Mouse (Mus musculus): ENCODE results near the gene Pfkfb1. TPM values are rescaled to one million over a fixed set of nuclear protein-coding genes. Genes with fewer than 3 reads are reported as not detected.

The Pfkfb1 gene
- polyA plus RNA-seq, 1 experiment from 2014 or later, result 2.5 TPM

DNA sequence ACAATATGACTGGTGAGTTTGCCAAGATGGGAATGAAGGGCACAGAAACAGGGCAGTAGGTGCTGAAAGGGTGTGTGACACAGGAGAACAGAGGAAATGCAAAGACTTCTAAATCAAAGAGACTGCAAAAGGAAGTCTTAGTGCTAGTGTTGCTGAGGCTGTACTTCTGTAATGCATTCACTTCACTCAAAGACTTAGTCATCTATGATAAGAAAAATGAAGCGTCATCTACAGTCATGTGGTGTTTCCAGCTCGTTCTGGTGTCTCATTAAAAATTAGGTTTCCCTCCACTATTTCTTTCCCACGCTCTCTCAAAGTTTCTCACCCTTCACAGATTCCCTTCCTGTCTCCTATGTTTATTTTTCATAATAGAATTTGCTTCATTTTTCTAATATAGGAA lies 34.0 kb upstream of the Pfkfb1 start:
- H3K27ac ChIP-seq (replicated peaks), result no peak overlapping the region
- 75% methylated on average over 3 of the region's 3 CpGs for WGBS

DNA sequence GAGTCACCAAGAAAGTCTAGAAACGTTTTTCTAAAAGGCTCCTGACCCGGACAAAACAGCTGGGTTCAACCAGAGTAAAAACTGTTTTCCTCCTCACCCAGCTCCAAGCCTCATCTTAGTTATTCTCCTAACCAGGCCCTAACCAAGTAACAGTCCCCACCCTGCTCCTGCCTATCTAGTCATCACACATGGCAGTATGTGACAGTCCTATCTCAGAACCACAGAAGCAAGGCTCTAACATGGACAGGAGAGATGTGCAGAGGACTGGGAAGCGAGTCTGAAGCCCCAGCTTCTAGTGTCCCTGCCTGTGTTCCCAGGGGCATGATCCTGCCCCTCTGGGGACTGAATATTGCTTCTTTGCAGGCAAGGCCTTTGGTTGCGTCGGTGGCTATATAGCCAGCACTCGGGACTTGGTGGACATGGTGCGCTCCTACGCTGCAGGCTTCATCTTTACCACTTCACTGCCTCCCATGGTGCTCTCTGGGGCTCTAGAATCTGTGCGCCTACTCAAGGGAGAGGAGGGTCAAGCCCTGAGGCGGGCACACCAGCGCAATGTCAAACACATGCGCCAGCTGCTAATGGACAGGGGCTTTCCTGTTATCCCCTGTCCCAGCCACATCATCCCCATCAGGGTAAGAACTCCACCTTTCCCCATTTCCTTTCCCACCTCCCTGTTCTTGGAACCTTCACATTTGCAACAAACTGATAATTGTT lies 23.2 kb upstream of the Pfkfb1 start:
- Histone ChIP-seq H3K9me3 (ENCODE audit: control insufficient read depth, low read length) (no peaks in the 10 kb centered on the region), H3K4me3 (ENCODE audit: low read depth, low read length) (no peak overlapping the region), H3K9ac (ENCODE audit: low read length) (no peak overlapping the region), H3K36me3 (ENCODE audit: control insufficient read depth, insufficient read depth, low read length) (no peaks in the 10 kb centered on the region), H3K4me2 (replicated peaks; ENCODE audit: low read depth) (no peak overlapping the region), H3K4me1 (replicated peaks; ENCODE audit: control insufficient read depth, insufficient read depth) (no peaks in the 10 kb centered on the region), H3K27ac (replicated peaks) (no peak overlapping the region), H3K27me3 (ENCODE audit: control insufficient read depth, insufficient read depth, low read length) (no peaks in the 10 kb centered on the region)
- WGBS, result 82% methylated on average over 12 of the region's 12 CpGs
- TF ChIP-seq EP300 (optimal IDR thresholded peaks at IDR 0.05) (no peak), CTCF (IDR thresholded peaks at IDR 0.05; ENCODE audit: low read depth) (no peak)
- no peak for DNase-seq (ENCODE audit: low spot score)
- ATAC-seq (ENCODE audit: low FRiP score, low TSS enrichment), result no peak

More for the DNA sequence above, 34.0 kb upstream of the Pfkfb1 start:
- Histone ChIP-seq H3K4me3 (ENCODE audit: low read depth, low read length) (no peak overlapping the region), H3K4me2 (replicated peaks; ENCODE audit: low read depth) (no peak overlapping the region), H3K9ac (ENCODE audit: low read length) (no peak overlapping the region), H3K4me1 (replicated peaks; ENCODE audit: control insufficient read depth, insufficient read depth) (no peaks in the 10 kb centered on the region), H3K36me3 (ENCODE audit: control insufficient read depth, insufficient read depth, low read length) (no peaks in the 10 kb centered on the region), H3K9me3 (ENCODE audit: control insufficient read depth, low read length) (no peaks in the 10 kb centered on the region), H3K27me3 (ENCODE audit: control insufficient read depth, insufficient read depth, low read length) (no peaks in the 10 kb centered on the region)
- DNase-seq (ENCODE audit: low spot score), result no peak
- ATAC-seq (ENCODE audit: low FRiP score, low TSS enrichment), result no peak
- TF ChIP-seq EP300 (optimal IDR thresholded peaks at IDR 0.05) (no peak), CTCF (IDR thresholded peaks at IDR 0.05; ENCODE audit: low read depth) (no peak)

DNA sequence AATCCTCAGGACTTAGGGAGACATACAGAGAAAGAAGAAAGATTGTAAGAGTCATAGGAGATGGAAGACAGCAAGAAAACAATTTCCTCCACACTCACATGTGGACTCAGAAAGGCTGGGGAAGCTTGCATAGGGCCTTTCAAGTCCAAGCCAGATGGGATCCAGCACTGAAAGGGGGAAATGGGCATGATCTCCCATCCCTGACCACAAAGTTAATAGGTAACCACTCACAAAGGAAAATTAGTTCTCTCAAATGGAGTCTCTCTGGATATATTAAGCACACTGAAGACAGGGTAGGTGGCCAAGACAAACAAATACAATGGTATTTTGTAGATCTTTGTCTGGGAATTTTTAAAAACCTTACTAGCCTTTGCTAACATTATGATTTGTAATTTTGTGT lies 6.1 kb upstream of the Pfkfb1 start:
- ATAC-seq (ENCODE audit: low FRiP score, low TSS enrichment), result no peak
- no peak for DNase-seq (ENCODE audit: low spot score)
- Histone ChIP-seq H3K4me3 (ENCODE audit: low read depth, low read length) (no peak overlapping the region), H3K9me3 (ENCODE audit: control insufficient read depth, low read length) (no peaks in the 10 kb centered on the region), H3K27ac (replicated peaks) (no peak overlapping the region), H3K4me1 (replicated peaks; ENCODE audit: control insufficient read depth, insufficient read depth) (no peaks in the 10 kb centered on the region), H3K9ac (ENCODE audit: low read length) (no peak overlapping the region), H3K27me3 (ENCODE audit: control insufficient read depth, insufficient read depth, low read length) (no peaks in the 10 kb centered on the region), H3K36me3 (ENCODE audit: control insufficient read depth, insufficient read depth, low read length) (no peaks in the 10 kb centered on the region), H3K4me2 (replicated peaks; ENCODE audit: low read depth) (no peak overlapping the region)
- no peak for TF ChIP-seq EP300 (optimal IDR thresholded peaks at IDR 0.05)
- TF ChIP-seq CTCF (IDR thresholded peaks at IDR 0.05; ENCODE audit: low read depth), result no peak

DNA sequence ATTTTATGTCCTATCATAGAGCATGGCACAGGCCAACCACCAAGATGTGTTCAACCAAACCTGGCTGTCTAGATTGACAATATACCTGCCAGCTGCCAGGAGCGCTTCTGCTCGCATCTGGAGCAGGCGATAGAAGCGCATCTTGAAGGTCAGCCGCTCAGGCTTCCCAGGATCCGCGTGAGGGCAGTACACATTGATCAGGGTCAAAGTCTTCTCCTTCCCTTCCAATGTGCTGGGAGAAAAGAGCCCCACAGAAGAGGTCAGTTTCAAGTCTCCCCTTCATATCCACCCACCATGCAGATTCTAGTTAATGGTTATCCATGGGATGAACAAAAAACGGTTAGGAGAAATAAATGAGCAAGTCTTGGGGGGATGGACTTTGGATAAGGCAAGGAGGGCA lies 2.9 kb upstream of the Pfkfb1 start:
- Histone ChIP-seq H3K36me3 (ENCODE audit: control insufficient read depth, insufficient read depth, low read length) (no peaks in the 10 kb centered on the region), H3K9ac (ENCODE audit: low read length) (no peak overlapping the region), H3K27ac (replicated peaks) (no peak overlapping the region), H3K27me3 (ENCODE audit: control insufficient read depth, insufficient read depth, low read length) (no peaks in the 10 kb centered on the region), H3K4me1 (replicated peaks; ENCODE audit: control insufficient read depth, insufficient read depth) (no peaks in the 10 kb centered on the region), H3K4me2 (replicated peaks; ENCODE audit: low read depth) (no peak overlapping the region), H3K9me3 (ENCODE audit: control insufficient read depth, low read length) (no peaks in the 10 kb centered on the region), H3K4me3 (ENCODE audit: low read depth, low read length) (no peak overlapping the region)
- ATAC-seq (ENCODE audit: low FRiP score, low TSS enrichment) (no peak), DNase-seq (ENCODE audit: low spot score) (no peak)
- TF ChIP-seq EP300 (optimal IDR thresholded peaks at IDR 0.05) (no peak), CTCF (IDR thresholded peaks at IDR 0.05; ENCODE audit: low read depth) (no peak)
- WGBS, result 94% methylated on average over 8 of the region's 8 CpGs

DNA sequence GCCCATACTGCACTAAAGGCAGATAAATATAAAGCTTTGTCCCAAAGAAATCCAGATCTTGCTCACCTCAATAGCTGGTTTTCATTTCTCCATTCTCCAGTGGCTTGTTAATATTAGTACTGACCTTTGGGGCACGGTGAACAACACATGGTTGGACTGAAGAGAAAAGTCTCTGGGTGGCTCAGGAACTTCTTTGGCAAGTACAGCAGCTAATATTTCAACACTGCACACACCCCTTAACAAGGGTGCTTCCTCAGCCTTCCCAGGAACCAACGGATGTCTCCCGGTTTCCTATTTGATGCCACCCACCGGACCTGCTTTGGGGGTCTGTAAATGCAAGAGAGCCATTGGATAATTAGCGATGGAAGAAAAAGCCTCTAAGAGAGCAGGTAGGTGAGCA lies 1.7 kb downstream of the Pfkfb1 start, which contains the start of gene Apex2:
Gene Apex2, minus strand, starts transcription at position 173 of the 400 bp plus-strand sequence.
- Histone ChIP-seq H3K36me3 (ENCODE audit: control insufficient read depth, insufficient read depth, low read length) (no peaks in the 10 kb centered on the region), H3K4me3 (ENCODE audit: low read depth, low read length) (no peak within 1 kb of the TSS), H3K9ac (ENCODE audit: low read length) (no peak within 1 kb of the TSS), H3K9me3 (ENCODE audit: control insufficient read depth, low read length) (no peaks in the 10 kb centered on the region), H3K4me1 (replicated peaks; ENCODE audit: control insufficient read depth, insufficient read depth) (no peaks in the 10 kb centered on the region), H3K4me2 (replicated peaks; ENCODE audit: low read depth) (no peak within 1 kb of the TSS; the same call in 1 of the 2 replicates), H3K27ac (replicated peaks) (no peak within 1 kb of the TSS), H3K27me3 (ENCODE audit: control insufficient read depth, insufficient read depth, low read length) (no peaks in the 10 kb centered on the region)
- 64% methylated on average over 5 of the region's 5 CpGs for WGBS
- TF ChIP-seq CTCF (IDR thresholded peaks at IDR 0.05; ENCODE audit: low read depth) (no peak), EP300 (optimal IDR thresholded peaks at IDR 0.05) (no peak)
- DNase-seq (ENCODE audit: low spot score), result no peak
- ATAC-seq (ENCODE audit: low FRiP score, low TSS enrichment), result no peak

DNA sequence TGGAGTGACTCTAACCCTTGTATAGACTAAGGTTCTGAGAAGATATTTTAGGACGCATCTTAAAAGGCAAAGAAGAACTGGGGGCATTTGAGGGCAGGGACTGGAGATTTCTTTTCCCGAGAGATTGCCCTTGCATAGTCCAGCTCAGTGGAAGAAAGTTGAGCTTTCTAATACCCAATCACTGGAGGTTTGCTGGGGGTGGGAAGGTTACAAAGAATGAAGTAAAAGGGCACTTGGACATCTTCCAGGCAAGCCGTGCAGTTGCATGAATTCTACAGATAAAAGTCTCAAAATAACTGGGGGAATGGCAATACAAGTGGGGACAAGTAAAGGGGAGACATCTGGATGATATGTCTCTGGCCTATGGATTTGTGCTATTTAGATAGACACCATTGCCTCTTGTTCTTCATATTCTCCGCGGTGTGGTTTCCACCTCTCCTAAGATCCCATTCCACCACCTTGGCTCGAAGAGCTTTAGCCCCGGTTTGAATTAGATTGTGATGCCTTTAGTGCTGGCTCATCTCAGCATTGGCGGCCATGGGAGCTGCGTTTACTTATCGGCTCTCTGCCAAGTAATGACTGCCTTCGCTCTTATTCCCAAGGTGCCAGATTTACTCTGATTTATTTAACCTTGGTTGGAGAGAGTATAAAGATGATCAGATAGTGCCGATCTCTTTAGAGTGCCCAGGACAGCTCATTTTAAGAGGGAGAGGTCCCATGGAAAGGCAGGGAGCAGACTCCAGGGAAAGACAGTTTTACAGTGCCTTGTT lies 5.4 kb downstream of the Pfkfb1 start:
- H3K27me3 ChIP-seq (ENCODE audit: control insufficient read depth, insufficient read depth, low read length), result no peaks in the 10 kb centered on the region
- DNase-seq (ENCODE audit: low spot score) (no peak), ATAC-seq (ENCODE audit: low FRiP score, low TSS enrichment) (no peak)
- no peaks in the 10 kb centered on the region for H3K4me1 ChIP-seq (replicated peaks; ENCODE audit: control insufficient read depth, insufficient read depth)
- TF ChIP-seq EP300 (optimal IDR thresholded peaks at IDR 0.05) (no peak), CTCF (IDR thresholded peaks at IDR 0.05; ENCODE audit: low read depth) (no peak)
- H3K9ac ChIP-seq (ENCODE audit: low read length), result no peak overlapping the region
- no peak overlapping the region for H3K4me3 ChIP-seq (ENCODE audit: low read depth, low read length)
- no peak overlapping the region for H3K27ac ChIP-seq (replicated peaks)
- no peaks in the 10 kb centered on the region for H3K9me3 ChIP-seq (ENCODE audit: control insufficient read depth, low read length)
- WGBS, result 67% methylated on average over 12 of the region's 12 CpGs
- H3K36me3 ChIP-seq (ENCODE audit: control insufficient read depth, insufficient read depth, low read length), result no peaks in the 10 kb centered on the region
- H3K4me2 ChIP-seq (replicated peaks; ENCODE audit: low read depth), result no peak overlapping the region

Measured in stomach, postnatal 0 days (tissue).